Mouse (Mus musculus) frontal cortex, postnatal 14 days (tissue): ENCODE measurements around the gene Lin7b.
A peak's percentile ranks its signal among the peaks of the same experiment; 100 is the strongest.
"Not testable (repeated sequence)": the region's sequence is repeated elsewhere in the genome, so short reads cannot be mapped to it uniquely, and the experiment has no call there.

ENCODE experiments used
- DNase-seq, 2 experiments: peaks; one replicate each; pipeline ENCODE4 v3.0.0; 2022; ENCODE audit warnings: low spot score in 2 of 2

Gene Lin7b

DNA sequence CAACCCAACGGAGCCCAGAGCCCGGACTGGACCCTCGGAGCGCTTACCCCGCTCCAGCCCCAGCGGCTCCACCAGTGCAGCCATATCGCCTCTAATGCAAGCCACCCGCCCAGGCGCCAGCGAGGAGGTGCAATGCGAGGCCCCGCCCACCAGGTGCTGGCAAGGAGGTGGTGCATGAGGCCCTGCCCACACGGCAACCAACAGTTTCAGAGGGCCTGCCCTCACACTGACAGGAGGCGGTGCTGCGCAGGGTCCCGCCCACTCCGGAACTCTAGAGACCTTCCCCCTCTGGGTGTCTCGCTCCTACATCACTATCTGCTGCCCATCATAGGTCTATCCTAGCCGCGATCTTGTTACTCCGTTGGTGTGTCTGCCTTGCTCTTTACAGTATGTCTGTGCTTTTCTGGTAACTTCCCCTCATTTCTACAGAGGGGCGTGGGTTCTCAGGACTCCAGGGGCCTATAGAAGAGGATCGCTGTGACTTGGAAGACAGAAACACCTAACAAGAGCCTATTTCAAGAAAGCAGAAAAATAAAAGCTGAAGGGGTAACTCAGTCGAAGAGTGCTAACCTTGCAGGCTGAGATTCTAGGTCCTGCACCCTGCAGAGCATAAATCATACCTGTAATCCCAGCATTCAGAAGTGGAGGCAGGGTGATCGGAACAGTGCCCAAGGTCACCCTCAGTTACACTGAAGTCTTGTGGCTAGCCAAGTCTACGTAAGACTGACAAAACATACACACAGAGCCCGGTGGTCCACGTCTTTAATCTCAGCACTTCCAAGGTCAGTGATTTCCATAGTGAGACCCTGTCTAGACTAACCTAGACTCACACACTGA is at the start of gene Lin7b:
Gene Lin7b (minus strand): TSS at position 109 of the 837 bp plus-strand sequence.
- peak; percentile 91 for DNase-seq

DNA sequence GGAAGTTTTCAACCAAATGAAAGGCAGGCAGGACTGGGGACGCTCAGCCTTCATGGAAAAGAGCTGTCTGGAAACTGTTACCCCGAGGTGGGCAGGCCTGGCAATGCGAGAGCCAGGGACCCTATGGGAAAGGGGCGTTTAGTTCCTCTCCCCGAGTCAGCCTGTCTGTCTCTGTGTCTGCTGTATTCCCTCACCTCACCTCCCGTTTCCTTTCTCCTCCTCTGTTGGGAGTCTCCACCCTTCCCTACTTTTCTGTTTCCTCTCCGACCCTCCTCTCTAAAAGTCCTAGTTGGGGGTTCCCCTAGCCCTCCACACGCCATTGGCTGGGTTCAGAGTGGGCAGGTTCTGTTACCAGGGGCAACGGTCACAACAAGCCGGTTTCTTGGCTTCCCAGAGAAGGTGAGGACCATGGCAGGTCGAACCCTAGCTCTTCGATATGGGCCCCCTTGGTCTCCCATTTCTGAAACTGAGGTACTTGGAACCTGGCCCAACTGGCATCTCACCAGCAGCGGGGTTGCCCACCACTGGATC is 47.6 kb upstream of the Lin7b start:
- DNase-seq = no peak

DNA sequence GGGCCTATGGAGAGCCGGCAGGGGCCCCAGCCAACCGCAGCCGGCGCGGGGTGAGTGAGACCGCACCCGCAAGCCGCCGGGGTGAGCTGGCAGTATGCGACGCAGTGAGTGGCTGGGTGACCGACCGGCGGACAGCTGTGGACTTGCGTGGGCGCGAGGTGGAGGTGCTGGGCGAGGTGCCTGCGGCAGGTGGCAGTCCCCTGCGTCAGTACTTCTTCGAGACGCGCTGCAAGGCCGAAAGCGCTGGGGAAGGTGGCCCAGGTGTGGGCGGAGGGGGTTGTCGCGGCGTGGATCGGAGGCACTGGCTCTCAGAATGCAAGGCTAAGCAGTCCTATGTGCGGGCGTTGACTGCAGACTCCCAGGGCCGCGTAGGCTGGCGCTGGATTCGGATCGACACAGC is 45.3 kb upstream of the Lin7b start:
- DNase-seq = no peak

DNA sequence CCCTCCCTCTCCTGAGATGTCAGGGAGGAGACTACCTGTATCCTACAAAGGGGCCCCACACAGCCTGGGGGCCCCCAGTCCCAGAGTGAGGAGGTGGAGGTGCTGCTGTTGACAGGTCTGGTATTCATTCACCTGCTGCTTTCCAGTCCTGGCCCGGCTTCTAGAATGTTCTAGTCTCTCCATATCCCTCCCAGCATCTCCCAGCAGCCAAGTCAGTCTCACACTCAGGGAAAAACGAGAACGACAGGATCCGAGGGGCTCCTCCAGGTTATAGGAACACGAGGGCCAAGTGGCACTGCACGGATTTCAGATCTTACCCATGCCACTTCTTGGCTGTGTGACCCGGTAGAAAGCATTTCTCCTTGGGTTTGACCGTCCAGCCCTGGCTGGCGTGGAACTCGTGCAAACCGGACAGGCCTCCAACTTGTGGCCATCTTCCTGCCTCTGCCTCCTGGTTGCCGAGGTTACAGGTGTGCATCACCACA is 44.4 kb upstream of the Lin7b start:
- no peak for DNase-seq

- no peak for DNase-seq
Observed at GRCm38 (mm10) chr7:45413864-45414739, 43.7 kb upstream of the Lin7b start.

- DNase-seq = no peak
Observed at GRCm38 (mm10) chr7:45413113-45413863, 42.9 kb upstream of the Lin7b start, which contains the start of gene Ntf5. Gene Ntf5 (plus strand): TSS chr7:45413695.

- no peak for DNase-seq
Observed at GRCm38 (mm10) chr7:45412421-45412820, 42.0 kb upstream of the Lin7b start.

GRCm38 (mm10) chr7:45409497-45410163 is 39.2 kb upstream of the Lin7b start:
- DNase-seq = no peak

DNA sequence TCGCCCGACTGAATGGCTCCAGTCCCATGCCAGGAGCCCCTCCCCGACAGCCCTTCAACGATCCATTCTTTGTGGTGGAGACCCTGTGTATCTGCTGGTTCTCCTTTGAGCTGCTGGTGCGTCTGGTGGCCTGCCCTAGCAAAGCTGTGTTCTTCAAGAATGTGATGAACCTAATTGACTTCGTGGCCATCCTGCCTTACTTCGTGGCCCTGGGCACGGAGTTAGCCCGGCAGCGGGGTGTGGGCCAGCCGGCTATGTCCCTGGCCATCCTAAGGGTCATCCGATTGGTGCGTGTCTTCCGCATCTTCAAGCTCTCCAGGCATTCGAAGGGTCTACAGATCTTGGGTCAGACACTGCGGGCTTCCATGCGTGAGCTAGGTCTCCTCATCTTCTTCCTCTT is 38.6 kb upstream of the Lin7b start:
- no peak for DNase-seq

DNA sequence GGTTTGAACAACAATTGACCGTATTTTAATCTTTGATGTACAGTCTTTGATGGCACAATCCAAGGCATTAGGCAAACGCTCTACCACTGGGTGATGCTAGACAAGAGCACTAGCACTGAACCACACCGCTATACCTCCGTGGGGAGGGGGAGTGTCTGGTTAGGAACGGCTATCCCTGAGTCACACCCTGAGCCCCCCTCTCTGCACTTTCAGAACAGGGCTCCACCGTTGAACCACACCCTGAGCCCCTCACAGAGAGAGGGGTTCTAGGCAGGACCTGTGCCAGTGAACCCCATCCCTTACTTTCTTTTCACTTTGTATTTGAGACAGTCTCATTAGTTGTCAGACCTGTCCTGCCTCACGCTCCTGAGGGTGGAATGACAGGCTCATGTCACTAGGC is 38.0 kb upstream of the Lin7b start:
- no peak for DNase-seq

- DNase-seq = no peak
Observed at GRCm38 (mm10) chr7:45407836-45408235, 37.5 kb upstream of the Lin7b start.

DNA sequence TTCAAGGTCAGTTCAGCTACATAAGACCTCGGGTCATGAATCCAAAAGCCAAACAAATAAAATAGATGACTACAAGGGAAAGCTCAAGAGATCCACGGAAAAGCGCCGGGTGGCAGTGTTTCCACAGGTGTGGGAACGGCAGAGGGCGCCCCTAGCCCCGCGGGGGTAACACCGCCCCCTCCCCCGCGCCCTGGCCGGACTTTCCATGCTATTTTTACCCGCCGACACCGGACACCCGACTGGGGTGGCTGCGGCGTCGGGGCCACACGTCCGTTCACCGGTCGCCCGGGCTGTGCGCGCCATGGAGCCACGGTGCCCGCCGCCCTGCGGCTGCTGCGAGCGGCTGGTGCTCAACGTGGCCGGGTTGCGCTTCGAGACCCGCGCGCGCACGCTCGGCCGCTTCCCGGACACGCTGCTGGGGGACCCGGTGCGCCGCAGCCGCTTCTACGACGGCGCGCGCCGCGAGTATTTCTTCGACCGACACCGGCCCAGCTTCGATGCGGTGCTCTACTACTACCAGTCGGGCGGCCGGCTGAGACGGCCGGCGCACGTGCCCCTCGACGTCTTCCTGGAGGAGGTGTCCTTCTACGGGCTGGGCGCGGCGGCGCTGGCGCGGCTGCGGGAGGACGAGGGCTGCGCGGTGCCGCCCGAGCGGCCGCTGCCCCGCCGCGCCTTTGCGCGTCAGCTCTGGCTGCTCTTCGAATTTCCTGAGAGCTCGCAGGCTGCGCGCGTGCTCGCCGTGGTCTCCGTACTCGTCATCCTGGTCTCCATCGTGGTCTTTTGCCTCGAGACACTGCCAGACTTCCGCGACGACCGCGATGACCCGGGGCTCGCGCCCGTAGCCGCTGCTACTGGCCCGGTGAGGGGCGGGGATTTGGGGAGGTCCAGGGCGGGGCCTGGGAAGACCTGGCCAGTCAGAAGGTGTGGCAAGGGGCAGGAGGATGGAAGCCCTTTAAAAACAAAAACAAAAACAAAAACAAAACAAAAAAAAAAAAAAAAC is 36.1 kb upstream of the Lin7b start:
- DNase-seq = no peak

DNA sequence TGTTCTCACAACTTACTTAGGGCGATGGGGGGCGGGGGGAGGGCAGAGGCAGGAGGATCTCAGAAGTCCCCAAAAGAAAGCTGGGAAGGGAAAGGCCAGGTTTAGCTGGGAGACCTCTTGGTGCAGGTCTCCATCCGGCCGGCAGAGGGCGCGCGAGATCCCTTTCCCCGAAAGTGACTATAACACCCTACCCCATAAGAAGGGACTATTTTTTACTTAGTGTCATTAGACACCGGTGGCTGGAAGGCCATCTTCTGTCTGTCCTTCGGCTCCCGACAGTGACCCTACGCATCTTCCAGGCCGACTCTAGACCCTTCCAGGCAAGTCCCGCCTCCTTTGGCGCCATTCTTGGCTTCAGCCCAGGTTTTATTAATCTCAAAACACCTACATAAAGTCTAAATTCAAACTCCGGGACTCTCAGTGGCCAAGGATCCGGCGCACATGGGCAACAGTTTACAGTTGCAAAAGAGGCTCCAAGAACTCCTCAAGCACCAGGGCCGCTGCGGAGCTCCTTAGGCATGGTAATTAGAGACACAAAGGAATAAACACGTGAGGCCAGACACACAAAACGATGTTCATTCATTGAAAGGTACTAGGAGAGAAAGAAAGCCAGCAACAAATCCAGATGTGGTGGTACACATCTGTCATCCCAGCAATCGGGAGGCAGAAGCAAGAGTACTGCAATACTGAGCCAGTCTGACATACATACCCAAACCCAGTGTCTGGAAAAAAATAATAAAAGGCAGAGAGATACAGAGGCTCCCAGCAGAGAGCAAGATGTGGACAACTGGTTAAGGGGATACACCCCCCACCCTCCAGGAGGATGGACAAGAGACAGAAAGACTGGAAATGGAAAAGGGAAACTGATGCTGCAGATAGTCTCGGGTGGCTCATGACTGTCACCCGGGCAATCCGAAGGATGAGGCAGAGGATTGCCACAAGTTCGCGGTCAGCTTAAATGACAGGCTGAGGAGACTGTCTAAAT is 35.0 kb upstream of the Lin7b start, which contains the start of gene Kcna7:
Gene Kcna7 (plus strand): TSS at position 563 of the 985 bp plus-strand sequence.
- peak in 1 of 2 experiments; percentile 57 for DNase-seq

- no peak for DNase-seq
Observed at GRCm38 (mm10) chr7:45403532-45404261, 33.3 kb upstream of the Lin7b start.

GRCm38 (mm10) chr7:45401521-45402085 is 31.2 kb upstream of the Lin7b start:
- DNase-seq = no peak

DNA sequence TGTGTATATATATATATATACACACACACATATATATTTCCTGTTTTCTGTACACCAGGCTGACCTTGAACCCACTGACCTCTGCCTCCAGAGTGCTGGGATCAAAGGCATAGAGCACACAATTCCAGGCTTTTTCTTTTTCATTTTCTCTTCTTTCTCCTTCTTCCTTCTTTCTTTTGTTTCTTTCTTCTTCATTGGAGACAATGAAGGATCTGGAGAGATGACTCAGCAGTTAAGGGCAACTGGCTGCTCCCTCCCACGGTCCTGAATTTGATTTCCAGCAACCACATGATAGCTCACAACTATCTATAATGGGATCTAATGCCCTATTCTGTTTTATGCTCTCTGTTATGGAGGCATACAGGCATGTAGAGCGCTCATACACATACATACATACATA is 26.4 kb upstream of the Lin7b start:
- DNase-seq = no peak

DNA sequence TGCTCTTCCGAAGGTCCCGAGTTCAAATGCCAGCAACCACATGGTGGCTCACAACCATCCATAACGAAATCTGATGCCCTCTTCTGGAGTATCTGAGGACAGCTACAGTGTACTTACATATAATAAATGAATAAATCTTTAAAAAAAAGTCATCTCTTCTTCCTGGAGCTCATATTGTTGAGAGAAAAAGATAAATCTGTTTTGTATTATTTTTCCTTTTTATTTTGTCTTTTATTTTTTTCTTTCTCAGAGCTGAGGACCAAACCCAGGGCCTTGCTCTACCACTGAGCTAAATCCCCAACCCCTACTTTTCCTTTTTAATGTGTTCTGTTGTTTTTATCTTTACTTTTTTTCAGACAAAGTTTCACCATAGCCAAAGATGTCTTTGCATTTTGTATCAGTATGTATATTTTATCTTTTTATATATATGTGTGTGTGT is 26.0 kb upstream of the Lin7b start:
- not testable (repeated sequence) for DNase-seq
